Mouse (Mus musculus): ENCODE data around the gene Ccdc181.
"Not testable (repeated sequence)": the region's sequence is repeated elsewhere in the genome, so short reads cannot be mapped to it uniquely, and the experiment has no call there.

The Ccdc181 gene

GRCm38 (mm10) chr1:164275455-164275954 lies at the start of gene Ccdc181:
TSS of gene Ccdc181 (plus strand) at chr1:164275585.
- peak; percentile 70 for DNase-seq (ENCODE audit: low read depth)

- not testable (repeated sequence) for DNase-seq (ENCODE audit: low read depth)
Measured at GRCm38 (mm10) chr1:164231937-164232570, 43.3 kb upstream of the Ccdc181 start.

- DNase-seq (ENCODE audit: low read depth), result no peak
Measured at GRCm38 (mm10) chr1:164233447-164233846, 41.9 kb upstream of the Ccdc181 start.

GRCm38 (mm10) chr1:164235078-164235477 lies 40.3 kb upstream of the Ccdc181 start:
- no peak for DNase-seq (ENCODE audit: low read depth)

GRCm38 (mm10) chr1:164236078-164236477 lies 39.3 kb upstream of the Ccdc181 start:
- no peak for DNase-seq (ENCODE audit: low read depth)

- DNase-seq (ENCODE audit: low read depth), result no peak
Measured at GRCm38 (mm10) chr1:164241494-164241893, 33.9 kb upstream of the Ccdc181 start.

GRCm38 (mm10) chr1:164242809-164243208 lies 32.6 kb upstream of the Ccdc181 start:
- DNase-seq (ENCODE audit: low read depth), result peak; percentile 21

GRCm38 (mm10) chr1:164247442-164247841 lies 27.9 kb upstream of the Ccdc181 start:
- no peak for DNase-seq (ENCODE audit: low read depth)

- no peak for DNase-seq (ENCODE audit: low read depth)
Measured at GRCm38 (mm10) chr1:164247971-164248370, 27.4 kb upstream of the Ccdc181 start.

- peak; percentile 85 for DNase-seq (ENCODE audit: low read depth)
Measured at GRCm38 (mm10) chr1:164248465-164249331, 26.7 kb upstream of the Ccdc181 start, which contains the start of gene Slc19a2. TSS of gene Slc19a2 (plus strand) at chr1:164249046.

- DNase-seq (ENCODE audit: low read depth), result no peak
Measured at GRCm38 (mm10) chr1:164249332-164249711, 26.1 kb upstream of the Ccdc181 start.

GRCm38 (mm10) chr1:164250391-164251150 lies 24.8 kb upstream of the Ccdc181 start:
- no peak for DNase-seq (ENCODE audit: low read depth)

- DNase-seq (ENCODE audit: low read depth), result no peak
Measured at GRCm38 (mm10) chr1:164251438-164251837, 23.9 kb upstream of the Ccdc181 start.

GRCm38 (mm10) chr1:164252551-164252950 lies 22.8 kb upstream of the Ccdc181 start:
- no peak for DNase-seq (ENCODE audit: low read depth)

- DNase-seq (ENCODE audit: low read depth), result no peak
Measured at GRCm38 (mm10) chr1:164254836-164255235, 20.5 kb upstream of the Ccdc181 start.

- DNase-seq (ENCODE audit: low read depth), result no peak
Measured at GRCm38 (mm10) chr1:164260171-164261028, 15.0 kb upstream of the Ccdc181 start.

- peak; percentile 97 for DNase-seq (ENCODE audit: low read depth)
Measured at GRCm38 (mm10) chr1:164261553-164261952, 13.8 kb upstream of the Ccdc181 start.

- no peak for DNase-seq (ENCODE audit: low read depth)
Measured at GRCm38 (mm10) chr1:164270941-164271340, 4.4 kb upstream of the Ccdc181 start.

GRCm38 (mm10) chr1:164273659-164274058 lies 1.7 kb upstream of the Ccdc181 start:
- peak; percentile 16 for DNase-seq (ENCODE audit: low read depth)

GRCm38 (mm10) chr1:164276552-164276951 lies 1.2 kb downstream of the Ccdc181 start:
- DNase-seq (ENCODE audit: low read depth), result no peak

- no peak for DNase-seq (ENCODE audit: low read depth)
Measured at GRCm38 (mm10) chr1:164279332-164279731, 3.9 kb downstream of the Ccdc181 start.

Measured in fibroblast of lung, adult 2 months (primary cell).